Mouse (Mus musculus): ENCODE measurements around the gene D8Ertd738e.
A peak's percentile ranks its signal among the peaks of the same experiment; 100 is the strongest.

The D8Ertd738e gene

DNA sequence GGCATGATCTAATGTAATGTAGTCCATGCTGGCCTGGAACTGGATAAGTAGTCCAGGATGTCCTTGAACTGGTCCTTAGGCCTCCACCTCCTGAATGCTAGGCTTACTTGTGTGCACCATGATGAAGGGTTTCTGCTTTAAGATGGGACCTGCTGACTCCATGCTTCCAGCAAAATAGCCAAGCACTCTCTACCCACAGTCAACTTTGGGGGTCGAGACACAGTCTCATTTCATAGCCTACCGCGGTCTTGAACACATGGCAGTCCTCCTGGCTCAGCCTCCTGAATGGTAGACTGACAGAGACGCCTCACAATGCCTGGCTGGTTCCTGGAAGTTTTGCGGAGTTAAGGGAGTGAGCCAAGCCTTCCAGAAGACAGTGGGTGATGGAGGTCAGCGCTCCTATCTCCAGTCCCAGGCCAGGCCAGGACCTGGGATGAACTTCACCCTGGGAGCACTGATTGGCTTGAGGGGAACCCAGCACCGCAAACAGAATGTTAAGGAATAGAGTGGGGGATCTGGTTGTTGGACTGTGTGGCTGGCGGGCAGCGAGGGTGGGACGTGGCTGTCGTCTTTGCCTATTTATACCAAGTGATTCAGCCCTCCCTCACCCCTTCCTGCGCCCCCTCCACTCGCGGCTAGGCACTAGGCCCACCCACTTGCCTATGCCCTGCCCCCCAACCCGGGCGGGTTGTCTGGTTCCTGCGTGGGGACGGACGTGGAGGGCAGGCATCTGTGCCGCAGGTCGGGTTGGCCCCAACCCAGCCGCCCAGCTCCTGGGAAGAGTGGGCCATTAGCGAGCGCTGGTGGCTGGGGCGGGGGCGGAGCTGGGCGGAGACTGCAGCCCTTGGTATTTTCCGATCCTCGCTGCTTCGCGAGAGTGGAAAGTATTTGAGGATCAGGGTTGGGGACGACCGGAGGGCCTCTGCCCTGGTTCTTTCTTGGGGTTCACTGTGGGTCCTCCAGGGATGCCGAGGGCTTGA, 46.3 kb downstream of the D8Ertd738e start:
- peak; percentile 93 for DNase-seq (ENCODE audit: low read depth, low spot score)

DNA sequence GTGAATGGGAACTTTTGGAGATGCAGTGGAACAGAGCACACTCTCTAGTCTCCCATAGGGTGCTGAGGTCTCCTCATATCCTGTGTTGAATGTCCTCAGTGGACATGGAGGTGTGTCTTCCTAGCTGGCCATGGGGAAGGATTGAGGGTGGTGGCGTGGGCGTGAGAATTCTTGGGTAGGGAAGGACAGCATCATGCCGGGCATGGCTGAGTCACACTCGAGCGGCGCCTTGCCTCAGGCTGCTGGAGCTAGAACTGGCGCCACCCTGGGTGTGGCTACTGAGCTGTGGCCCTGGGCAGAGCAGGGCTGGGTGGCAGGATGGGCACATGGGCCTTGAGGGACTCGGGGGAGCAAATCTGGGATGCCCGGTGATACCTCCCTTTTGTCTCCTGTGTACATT, 47.1 kb downstream of the D8Ertd738e start:
- peak; percentile 74 for DNase-seq (ENCODE audit: low read depth, low spot score)

DNA sequence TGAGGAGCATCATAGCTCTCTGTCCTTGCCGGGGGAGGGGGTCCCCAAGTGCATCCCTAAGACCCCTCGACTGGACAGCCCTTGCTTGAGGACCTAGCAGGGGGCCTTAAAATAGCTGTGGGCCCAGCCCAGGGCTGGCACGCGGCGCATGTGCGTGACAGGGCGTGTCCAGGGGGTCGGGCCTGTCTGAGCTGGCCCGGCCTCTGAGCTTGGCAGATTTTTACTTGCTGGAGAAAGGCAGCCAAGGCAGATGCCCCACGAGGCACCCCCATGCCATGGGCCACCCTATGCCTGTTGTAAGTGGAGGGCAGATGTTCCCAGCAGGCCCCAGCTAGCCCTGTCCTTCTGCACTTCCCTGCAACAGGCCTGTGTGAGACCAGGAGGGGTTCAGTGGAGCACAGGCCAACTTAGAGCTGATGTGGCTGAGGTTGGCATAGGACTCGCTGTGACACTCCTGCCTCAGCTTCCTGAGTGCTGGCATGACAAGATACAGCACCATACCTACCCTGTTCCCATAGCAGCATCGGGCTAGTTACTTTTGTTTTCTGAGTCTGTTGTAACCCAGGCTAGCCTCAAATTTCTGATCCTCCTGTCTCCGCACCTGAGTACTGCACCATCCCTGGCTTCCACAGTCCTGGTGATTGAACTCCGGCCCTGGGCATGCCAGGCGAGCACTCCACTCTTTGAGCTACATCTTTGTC, 47.8 kb downstream of the D8Ertd738e start:
- peak; percentile 84 for DNase-seq (ENCODE audit: low read depth, low spot score)

DNA sequence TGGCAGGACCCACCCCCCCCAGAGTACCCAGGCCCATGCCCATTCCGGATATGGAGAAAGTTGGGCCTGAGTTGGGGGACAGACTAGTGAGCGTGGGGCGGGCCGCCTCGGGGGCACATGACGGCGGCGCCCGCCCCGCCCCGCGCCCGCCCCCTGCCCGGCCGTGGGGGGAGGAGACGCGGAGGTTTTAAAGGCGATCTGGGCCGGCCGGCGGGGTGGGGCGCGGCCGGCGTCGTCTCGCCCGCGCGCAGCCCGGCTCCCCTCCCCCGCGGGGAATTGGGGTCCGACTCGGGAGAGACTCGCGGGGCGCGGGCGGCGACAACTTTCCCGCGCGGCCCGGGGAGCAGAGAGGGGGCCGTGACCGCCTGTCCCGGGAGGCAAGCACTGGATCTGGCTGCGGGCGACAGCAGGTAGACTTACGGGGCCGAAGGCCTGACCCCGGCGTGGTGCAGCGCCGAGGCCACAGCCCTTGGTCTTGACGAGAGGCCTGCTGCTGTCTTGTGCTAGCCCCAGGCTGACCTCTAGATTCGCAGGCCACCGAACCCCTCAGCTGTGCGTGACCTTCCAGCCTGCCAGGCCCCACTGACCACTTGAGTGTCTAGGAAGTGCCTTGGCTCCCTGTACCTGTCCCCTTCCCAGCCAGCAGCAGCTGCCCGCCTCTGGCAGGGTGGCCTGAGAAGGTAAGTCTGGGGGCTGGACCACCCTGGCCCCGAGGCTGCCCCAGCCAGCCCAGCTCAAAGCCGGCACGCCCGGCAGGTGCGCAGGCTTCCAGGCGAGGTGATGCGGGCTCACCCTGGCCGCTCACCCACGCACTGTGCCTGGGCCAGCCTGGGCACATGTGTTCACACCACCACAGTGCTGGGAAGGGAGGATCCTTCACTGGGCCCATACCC, 48.6 kb downstream of the D8Ertd738e start:
- DNase-seq (ENCODE audit: low read depth, low spot score): peak; percentile 81

DNA sequence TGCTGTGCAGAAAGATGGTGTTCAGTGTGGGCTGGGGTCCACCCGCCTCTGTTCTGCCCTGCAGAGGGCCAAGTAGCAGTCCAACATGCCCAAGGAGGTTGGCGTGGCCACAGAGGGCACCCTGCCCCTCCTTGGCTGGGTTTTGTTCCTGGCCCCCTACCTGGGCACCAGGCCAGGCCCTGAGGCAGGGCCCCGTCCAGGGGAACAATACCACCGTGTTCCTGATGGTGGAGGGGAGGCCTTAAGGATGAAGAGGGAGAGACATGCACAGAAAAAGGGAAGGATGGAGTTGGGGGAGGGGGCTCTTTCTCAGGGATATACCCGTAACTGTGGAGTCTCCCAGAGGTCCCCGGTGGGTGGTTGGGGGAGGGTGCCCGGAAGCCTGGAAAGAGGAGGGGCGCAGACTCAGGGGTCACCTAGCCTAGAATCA, 49.4 kb downstream of the D8Ertd738e start:
- peak; percentile 43 for DNase-seq (ENCODE audit: low read depth, low spot score)

DNA sequence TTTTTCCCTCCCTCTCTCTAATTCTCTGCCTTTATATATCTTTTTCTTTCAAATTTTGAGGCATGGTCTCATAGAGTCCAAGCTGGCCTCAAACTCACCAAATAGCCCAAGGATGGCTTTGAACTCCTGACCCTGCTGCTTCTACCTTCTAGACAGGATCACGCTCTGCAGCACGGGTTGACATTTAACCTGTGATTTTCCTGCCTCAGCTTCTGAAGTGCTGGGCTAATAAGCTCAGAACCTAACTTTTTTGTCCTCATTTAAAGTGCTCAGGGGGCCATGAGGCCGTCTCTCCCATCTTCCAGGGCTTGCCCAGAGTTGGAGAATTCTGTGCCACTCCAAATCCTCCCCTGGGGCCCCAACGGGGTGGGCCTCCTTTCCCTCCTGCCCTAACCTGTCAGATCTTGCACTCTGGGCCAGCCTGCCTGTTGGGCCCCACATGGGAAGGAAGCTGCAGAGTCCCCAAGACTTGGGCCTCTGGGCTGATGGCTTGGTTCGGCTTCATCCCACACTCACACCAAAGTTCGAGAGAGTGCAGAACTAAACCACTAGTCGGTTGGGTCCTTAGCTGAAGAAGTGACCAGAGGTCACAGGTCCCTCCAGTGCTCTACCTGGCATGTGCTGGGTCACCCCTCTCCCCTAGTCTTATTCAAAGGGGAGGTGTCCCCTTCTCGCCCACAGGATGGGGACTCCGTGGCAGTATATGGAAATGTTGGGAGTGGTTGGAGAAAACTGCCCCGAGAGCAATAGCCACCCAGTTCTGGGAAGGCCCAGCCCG, 50.0 kb downstream of the D8Ertd738e start:
- DNase-seq (ENCODE audit: low read depth, low spot score): peak; percentile 45

DNA sequence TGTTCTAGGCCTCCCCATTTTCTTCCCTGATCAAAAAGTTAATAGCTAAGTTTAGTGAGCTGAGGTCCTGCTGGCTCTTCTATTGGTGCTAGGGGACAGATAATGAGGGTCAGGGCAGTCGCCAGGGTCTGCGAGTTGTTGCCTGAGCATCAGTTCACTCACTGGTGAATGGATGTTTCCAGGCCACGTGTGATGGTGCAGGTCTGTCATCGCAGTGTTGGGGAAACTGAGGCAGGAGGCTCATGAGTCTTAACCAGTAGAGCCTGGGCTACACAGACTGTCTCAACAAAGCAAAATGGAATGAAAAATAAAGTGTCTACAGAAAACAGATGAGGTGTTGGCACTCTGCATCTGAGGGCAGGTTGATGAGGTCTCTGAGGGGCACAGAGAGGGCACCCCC, 50.6 kb downstream of the D8Ertd738e start:
- DNase-seq (ENCODE audit: low read depth, low spot score): no peak

DNA sequence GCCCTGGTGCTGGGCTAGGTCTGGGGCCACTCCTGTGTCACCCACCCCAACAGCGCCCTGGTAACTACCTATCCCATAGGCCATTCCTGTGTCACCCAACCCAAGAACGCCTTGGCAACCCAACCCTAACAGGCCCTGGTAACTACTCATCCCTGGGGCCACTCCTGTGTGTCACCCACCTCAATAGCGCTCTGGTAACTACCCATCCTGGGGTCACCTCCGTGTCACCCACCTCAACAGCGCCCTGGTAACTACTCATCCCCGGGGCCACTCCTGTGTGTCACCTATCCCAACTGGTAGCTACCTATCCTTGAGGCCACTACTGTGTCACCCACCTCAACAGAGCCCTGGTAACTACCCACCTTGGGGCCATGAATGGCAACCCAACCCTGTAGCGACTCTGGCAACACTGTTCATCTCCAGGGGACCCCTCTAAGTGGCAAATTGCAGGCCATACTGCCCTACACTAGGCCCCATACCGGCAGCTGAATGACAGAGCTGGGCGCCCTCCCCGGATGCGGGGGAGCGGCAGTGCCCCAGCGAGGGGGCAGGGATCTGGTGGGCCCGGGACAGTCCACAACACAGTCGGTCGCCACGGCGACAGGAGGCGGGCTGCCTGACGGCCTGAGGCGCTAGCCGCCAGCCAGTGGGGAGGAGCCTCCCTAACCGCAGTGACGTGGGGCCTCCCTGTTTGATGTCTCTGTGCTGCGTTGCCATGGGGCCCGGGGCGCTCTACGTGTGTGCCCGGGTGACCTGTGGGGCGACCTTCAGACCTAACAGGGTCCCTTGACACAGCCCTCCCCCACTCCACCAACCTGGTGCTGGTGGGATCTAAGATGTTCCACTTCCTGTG, 51.4 kb downstream of the D8Ertd738e start:
- DNase-seq (ENCODE audit: low read depth, low spot score): peak; percentile 100

DNA sequence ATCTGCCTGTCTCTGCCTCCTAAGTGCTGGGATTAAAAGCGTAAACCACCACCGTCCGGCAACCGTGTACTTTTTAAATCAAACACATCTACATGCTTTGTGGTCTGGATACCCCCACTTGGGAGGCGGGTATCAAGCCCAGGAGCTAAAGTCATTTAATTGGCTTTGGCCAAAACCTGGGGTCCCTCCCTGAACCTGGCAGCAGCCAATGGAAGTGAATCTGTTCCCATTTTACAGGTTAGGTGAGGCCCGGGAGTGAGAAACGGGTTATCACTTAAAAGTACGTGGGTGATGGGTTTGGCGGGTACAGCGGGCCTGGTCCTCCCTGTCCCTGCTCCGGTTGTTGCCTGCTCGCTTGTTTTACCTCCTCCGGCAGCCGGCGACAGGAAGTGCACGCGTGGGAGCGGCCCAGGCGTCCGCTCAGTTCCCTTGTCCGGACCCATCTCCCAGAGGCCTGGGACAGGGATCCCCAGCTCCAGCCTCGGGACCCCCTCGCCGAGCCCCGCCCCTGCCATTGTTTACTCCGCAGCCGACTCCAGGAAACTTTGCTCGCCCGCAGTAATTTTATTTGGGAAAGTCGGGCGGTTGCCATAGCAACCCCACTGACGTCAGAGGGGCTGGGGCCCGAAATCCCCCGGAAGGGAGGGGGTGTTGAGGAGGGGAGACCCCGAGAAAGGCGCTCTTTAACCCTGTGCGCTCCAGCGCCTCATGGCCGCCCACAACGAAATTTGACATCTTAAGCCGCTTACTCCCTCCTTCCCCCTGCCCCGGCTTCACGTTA, 52.2 kb downstream of the D8Ertd738e start:
- DNase-seq (ENCODE audit: low read depth, low spot score): peak; percentile 94
